Mouse (Mus musculus) heart, embryonic 11.5 days (tissue): Measurements from ENCODE around the gene Numa1. TPM values are rescaled to one million over a fixed set of nuclear protein-coding genes. Genes with fewer than 3 reads are reported as not detected.
A peak's percentile ranks its signal among the peaks of the same experiment; 100 is the strongest.

ENCODE experiments used
- ATAC-seq: fragments of 200-750 bp; cut with Nextera tagmentation; replicated peaks from 2 replicates; pipeline ENCODE4 v1.8.0; 2017; ENCODE audit warnings: moderate library complexity; ENCODE audit not compliant: insufficient number of reproducible peaks, low FRiP score, low TSS enrichment
- H3K27ac ChIP-seq: fragments of 300-500 bp; sonication (generic); 2 replicates; pipeline ENCODE4 v1.5.1; 2014; ENCODE audit warnings: mild to moderate bottlenecking, low read depth, low read length
- H3K27me3 ChIP-seq: fragments of 300-500 bp; sonication (generic); 2 replicates; pipeline ENCODE4 v1.6.1; 2014; ENCODE audit warnings: mild to moderate bottlenecking, low read length, mixed read lengths; ENCODE audit not compliant: control insufficient read depth, insufficient read depth
- H3K36me3 ChIP-seq: fragments of 300-500 bp; sonication (generic); 2 replicates; pipeline ENCODE4 v1.6.1; 2014; ENCODE audit warnings: mild to moderate bottlenecking, low read length, moderate library complexity, mixed read lengths; ENCODE audit not compliant: control insufficient read depth, insufficient read depth
- H3K4me1 ChIP-seq: fragments of 300-500 bp; sonication (generic); 2 replicates; pipeline ENCODE4 v1.6.1; 2014; ENCODE audit warnings: low read length; ENCODE audit not compliant: control insufficient read depth, insufficient read depth
- H3K4me2 ChIP-seq: fragments of 300-500 bp; sonication (generic); 2 replicates; pipeline ENCODE4 v1.6.1; 2014; ENCODE audit warnings: mild to moderate bottlenecking, moderate library complexity
- H3K4me3 ChIP-seq: fragments of 300-500 bp; sonication (generic); 2 replicates; pipeline ENCODE4 v1.5.1; 2014; ENCODE audit warnings: low read depth, low read length
- H3K9ac ChIP-seq: fragments of 300-500 bp; sonication (generic); 2 replicates; pipeline ENCODE4 v1.6.1; 2014; ENCODE audit warnings: mild to moderate bottlenecking, low read depth, low read length, moderate library complexity
- H3K9me3 ChIP-seq: fragments of 300-500 bp; sonication (generic); replicated peaks from 2 replicates; pipeline ENCODE4 v1.6.1; 2016; ENCODE audit warnings: low read length; ENCODE audit not compliant: control insufficient read depth
- WGBS: fragments of 180-500 bp; shearing (Covaris S2); extraction: QIAGEN DNeasy Blood & Tissue Kit; methylation state at CpG from one replicate; pipeline ENCODE4 v1.1.7; 2014; ENCODE audit not compliant: insufficient replicate concordance; 5-methylcytosine and 5-hydroxymethylcytosine counted together
- polyA plus RNA-seq: library from polyadenylated mRNA; unstranded; fragments of >200 nt; fragmentation: Nextera tagmentation; extraction: Ambion mirVana; gene quantifications from 2 replicates; pipeline ENCODE4 v1.2.1, GENCODE M21; 2014

Numa1 gene
- polyA plus RNA-seq, 1 experiment from 2014 or later = 58.0 TPM

DNA sequence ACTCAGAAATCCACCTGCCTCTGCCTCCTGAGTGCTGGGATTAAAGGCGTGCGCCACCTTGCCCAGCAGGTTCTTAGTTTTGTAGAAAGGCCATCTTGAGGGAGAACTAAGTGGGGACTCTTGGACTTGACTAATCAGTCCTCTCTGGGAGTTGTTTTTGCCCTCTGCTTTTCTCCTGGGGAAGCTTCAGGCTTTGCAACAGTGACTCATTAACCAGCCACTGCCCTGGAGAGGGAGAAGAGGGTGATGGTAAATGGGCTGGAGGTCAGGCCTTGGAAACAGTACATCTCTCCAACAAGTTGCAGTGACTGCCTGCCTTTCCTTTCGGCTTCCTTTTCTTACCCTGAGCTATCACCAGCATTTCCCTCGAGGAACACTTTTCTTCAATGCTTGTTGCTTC lies 30.6 kb downstream of the Numa1 start:
- no peak for ATAC-seq
- H3K27ac ChIP-seq = no peak overlapping the region
- no peaks in the 10 kb centered on the region for H3K9me3 ChIP-seq
- no peak overlapping the region for H3K9ac ChIP-seq
- peaks cover 17% of the 10 kb centered on the region for H3K4me1 ChIP-seq
- no peak overlapping the region for H3K4me2 ChIP-seq
- H3K36me3 ChIP-seq = no peaks in the 10 kb centered on the region
- 83% methylated on average over 4 of the region's 4 CpGs for WGBS
- H3K4me3 ChIP-seq = no peak overlapping the region
- no peaks in the 10 kb centered on the region for H3K27me3 ChIP-seq

DNA sequence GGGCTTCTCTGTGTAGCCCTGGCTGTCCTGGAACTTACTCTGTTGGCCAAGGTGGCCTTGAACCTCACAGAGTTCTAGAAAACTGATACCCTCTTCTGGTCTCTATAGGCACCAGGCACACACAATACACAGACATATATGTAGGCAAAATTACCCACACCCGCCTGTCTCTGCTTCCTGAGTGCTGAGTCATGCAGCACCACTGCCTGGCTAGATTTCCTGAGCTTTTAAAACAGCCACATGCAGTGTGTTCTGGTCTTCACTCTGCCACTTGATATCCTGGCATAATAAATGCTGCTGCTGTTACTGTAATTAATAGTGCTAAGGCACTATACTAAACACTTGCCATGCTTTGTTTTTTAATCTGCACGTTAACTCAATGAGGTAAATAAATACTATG lies 31.7 kb downstream of the Numa1 start:
- Histone ChIP-seq H3K9ac (no peak overlapping the region), H3K4me3 (no peak overlapping the region), H3K4me2 (no peak overlapping the region), H3K36me3 (no peaks in the 10 kb centered on the region), H3K4me1 (peaks cover 14% of the 10 kb centered on the region), H3K27ac (no peak overlapping the region), H3K9me3 (no peaks in the 10 kb centered on the region), H3K27me3 (no peaks in the 10 kb centered on the region)
- 60% methylated on average over 2 of the region's 2 CpGs for WGBS
- no peak for ATAC-seq

DNA sequence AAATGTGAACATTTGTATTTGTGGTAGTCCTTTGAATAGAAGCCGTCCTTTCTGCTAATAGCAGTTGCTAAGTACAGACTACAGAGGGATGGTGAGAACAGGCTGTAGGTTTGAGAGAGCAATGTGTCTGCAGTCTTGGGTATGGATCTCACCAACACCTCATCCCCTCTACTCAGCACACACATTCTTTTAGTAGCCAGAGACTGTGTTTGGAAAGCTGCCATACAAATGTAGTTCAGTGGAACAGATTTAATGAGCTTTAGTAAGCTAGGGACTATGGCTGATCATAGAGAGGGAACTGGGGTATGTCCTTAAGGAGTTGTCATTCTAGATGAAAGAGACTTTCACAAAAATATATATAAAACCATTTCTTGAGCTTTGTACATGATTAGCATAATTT lies 33.3 kb downstream of the Numa1 start:
- H3K27ac ChIP-seq = no peak overlapping the region
- H3K4me2 ChIP-seq = no peak overlapping the region
- H3K9me3 ChIP-seq = no peaks in the 10 kb centered on the region
- no peaks in the 10 kb centered on the region for H3K36me3 ChIP-seq
- no peak for ATAC-seq
- H3K4me3 ChIP-seq = no peak overlapping the region
- H3K27me3 ChIP-seq = no peaks in the 10 kb centered on the region
- H3K4me1 ChIP-seq = peaks cover 21% of the 10 kb centered on the region
- H3K9ac ChIP-seq = 0 out of 2 replicates have a peak overlapping the region, but pooled peaks have one; percentile 5
- 57% methylated on average over 1 of the region's 1 CpGs for WGBS

DNA sequence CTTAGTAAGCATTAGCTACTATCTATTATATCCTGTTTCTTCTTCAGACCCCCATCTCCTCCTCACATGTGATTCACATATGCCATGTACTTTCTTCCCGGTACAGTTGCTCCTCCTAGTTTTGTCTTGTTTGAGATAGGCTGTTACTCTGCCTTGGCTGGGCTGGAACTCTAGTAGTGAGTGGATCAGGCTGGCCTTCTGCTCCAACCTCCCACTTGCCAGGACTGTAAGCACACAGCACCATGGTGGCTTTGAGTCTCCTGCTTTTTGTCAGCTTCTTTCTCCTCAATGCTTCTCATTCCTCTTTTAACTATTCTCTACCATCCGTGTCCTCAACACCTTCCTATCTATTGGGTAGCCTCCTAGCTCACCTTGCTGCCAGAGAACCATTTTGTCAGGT lies 34.8 kb downstream of the Numa1 start:
- H3K27ac ChIP-seq = no peak overlapping the region
- no peaks in the 10 kb centered on the region for H3K27me3 ChIP-seq
- WGBS = 47% methylated on average over 2 of the region's 2 CpGs
- no peak overlapping the region for H3K4me2 ChIP-seq
- H3K9ac ChIP-seq = no peak overlapping the region
- H3K4me1 ChIP-seq = peaks cover 24% of the 10 kb centered on the region
- no peaks in the 10 kb centered on the region for H3K36me3 ChIP-seq
- no peak for ATAC-seq
- no peak overlapping the region for H3K4me3 ChIP-seq
- H3K9me3 ChIP-seq = no peaks in the 10 kb centered on the region

DNA sequence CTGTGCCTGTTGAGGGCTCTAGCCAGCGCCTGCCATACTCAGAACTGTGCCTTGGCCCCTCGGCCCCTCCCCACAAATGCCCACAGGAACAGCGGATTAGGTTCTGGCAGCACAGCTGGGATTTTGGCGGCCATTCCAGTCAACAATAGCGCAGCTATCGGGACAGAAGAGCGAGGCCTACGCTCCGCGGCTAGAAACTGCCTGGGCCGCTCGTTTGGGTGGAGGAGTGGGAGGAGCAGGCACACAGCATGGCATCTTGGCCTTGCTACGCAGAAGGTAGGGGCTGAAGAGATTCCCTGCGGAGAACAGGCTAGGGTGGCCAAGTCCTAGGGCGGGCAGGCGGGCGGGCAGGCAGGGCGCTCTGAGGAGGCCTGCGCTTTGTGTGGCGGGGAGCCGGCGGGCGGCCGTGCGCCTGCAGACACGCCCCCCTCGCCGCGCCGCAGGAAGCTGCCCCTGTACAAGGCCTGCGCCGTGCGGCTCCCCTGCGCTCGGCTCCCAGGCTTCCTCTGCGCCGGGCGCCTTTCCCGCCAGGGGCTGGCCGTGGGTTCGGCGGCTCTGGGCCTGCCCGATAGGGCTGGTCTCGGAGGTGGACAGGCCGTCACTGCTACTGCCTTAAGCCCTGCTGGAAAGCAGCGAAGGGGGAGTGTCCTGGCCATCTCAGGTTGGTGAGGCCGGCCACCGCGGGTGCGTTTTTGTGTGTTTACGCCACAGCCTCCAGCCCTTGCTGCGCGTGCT lies 36.0 kb downstream of the Numa1 start:
- Histone ChIP-seq H3K27ac (peak overlapping the region; percentile 99), H3K4me2 (peak overlapping the region; percentile 93), H3K4me1 (peaks cover 30% of the 10 kb centered on the region), H3K27me3 (no peaks in the 10 kb centered on the region), H3K9me3 (no peaks in the 10 kb centered on the region), H3K9ac (peak overlapping the region; percentile 93), H3K36me3 (no peaks in the 10 kb centered on the region), H3K4me3 (peak overlapping the region; percentile 74)
- under 1% methylated on average over 47 of the region's 53 CpGs for WGBS
- ATAC-seq = peak; percentile 89

DNA sequence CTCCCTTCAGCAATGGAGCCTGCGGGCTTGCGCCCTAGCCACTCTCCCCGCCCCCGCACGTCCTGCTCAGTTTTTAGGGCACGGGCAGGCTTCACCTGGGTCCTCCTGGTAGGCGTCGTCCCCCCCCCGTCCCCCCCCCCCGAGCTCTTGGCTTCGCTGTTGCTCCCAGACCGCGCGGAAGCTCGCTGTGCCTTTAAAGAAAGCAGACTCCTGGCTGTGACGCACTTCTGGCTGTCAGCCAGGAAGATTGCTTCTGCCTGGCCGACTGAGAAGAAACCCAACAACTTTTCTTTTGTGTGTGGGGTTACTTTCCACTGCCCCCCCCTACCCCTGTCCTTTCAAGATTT lies 36.5 kb downstream of the Numa1 start:
- peak overlapping the region; percentile 99 for H3K27ac ChIP-seq
- H3K9me3 ChIP-seq = no peaks in the 10 kb centered on the region
- 0% methylated on average over 10 of the region's 17 CpGs for WGBS
- no peaks in the 10 kb centered on the region for H3K36me3 ChIP-seq
- peak overlapping the region; percentile 93 for H3K4me2 ChIP-seq
- H3K4me3 ChIP-seq = peak overlapping the region; percentile 74
- no peaks in the 10 kb centered on the region for H3K27me3 ChIP-seq
- peak; percentile 64 for ATAC-seq
- H3K9ac ChIP-seq = peak overlapping the region; percentile 93
- peaks cover 30% of the 10 kb centered on the region for H3K4me1 ChIP-seq

DNA sequence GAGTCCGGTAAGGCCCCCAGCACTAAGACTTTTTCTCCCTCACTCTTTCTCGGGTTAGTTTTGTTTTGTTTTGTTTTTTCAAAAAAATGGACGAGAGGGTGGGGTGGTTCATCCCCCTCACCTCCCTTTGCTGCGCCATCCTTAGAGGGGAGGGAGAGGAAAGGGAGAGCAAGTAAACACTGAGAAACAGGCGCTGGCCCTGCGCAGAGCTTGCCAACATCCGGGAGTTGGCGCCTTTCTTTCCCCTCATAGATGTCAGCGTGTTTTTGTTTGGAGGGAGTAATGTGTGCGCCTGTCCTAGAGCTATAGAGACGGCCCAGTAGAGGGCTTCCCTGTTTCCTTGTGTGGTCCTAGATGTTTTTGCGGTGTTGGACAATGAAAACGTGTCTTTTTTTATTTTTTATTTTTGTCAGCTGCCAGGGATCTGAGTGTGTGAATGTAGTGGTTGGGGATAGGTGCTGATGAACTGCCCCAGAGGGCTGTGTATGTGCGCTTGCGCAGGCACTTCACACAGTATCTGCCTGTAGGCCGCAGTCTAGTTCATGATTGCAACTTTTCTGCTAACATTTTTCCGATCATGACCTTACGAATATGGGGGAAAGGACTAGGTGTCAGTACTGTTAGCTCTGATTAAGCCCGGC lies 37.0 kb downstream of the Numa1 start:
- H3K4me1 ChIP-seq = peaks cover 30% of the 10 kb centered on the region

DNA sequence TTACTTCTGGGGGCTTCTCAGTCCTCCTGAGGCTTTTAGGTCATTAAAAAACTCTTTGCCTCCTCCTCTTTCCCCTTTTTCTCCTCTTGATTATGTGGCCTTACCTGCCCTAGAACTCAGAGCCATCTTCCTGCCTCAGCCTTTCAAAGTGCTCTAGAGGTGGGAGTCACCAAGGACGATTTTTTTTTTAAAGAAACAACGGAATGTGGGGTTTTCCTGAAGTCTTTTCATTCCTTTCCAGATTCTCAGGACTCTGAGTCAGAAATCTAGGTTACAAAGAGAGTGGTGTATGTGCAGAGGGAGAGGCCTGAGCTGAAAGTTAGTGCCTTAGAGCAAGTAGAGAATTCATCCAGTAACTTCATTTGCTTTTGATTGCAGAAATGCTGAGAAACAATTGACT lies 37.8 kb downstream of the Numa1 start:
- Histone ChIP-seq H3K27ac (peak overlapping the region; percentile 99), H3K36me3 (no peaks in the 10 kb centered on the region), H3K27me3 (no peaks in the 10 kb centered on the region), H3K4me1 (peaks cover 29% of the 10 kb centered on the region), H3K4me2 (peak overlapping the region; percentile 93), H3K9ac (peak overlapping the region; percentile 93), H3K4me3 (peak overlapping the region; percentile 74), H3K9me3 (no peaks in the 10 kb centered on the region)
- ATAC-seq = no peak
- WGBS = 55% methylated on average over 2 of the region's 2 CpGs

More for the DNA sequence above, 37.0 kb downstream of the Numa1 start:
- no peaks in the 10 kb centered on the region for H3K27me3 ChIP-seq
- 8% methylated on average over 19 of the region's 19 CpGs for WGBS
- H3K9me3 ChIP-seq = no peaks in the 10 kb centered on the region
- peak overlapping the region; percentile 93 for H3K4me2 ChIP-seq
- H3K36me3 ChIP-seq = no peaks in the 10 kb centered on the region
- H3K4me3 ChIP-seq = peak overlapping the region; percentile 74
- peak; percentile 55 for ATAC-seq
- peak overlapping the region; percentile 99 for H3K27ac ChIP-seq
- peak overlapping the region; percentile 93 for H3K9ac ChIP-seq

DNA sequence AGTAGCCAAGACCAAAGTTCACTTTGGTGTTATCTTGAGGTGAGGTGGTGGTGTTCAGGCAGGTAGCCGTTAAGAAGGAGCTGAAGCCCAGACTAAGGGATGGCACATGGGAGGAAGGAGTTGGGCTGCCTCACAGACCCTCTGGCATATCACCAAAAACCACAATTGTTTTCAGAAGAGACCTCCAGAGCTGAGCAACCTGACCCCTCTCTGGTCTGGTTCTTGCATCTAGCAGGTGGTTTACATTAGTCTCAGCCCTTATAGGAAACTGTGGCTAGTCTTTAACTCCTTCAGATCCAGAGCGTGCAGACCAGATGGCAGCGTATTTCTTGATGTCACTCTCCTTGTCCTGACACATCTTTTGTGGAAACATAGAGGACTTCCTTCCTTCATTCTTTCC lies 39.8 kb downstream of the Numa1 start:
- H3K27me3 ChIP-seq = no peaks in the 10 kb centered on the region
- no peak overlapping the region for H3K4me3 ChIP-seq
- H3K9ac ChIP-seq = no peak overlapping the region
- H3K27ac ChIP-seq = no peak overlapping the region
- H3K9me3 ChIP-seq = no peaks in the 10 kb centered on the region
- WGBS = 79% methylated on average over 3 of the region's 3 CpGs
- H3K36me3 ChIP-seq = 0 out of 2 replicates have a peak, but pooled peaks cover 2% of the 10 kb centered on the region
- peaks cover 22% of the 10 kb centered on the region for H3K4me1 ChIP-seq
- no peak overlapping the region for H3K4me2 ChIP-seq
- ATAC-seq = no peak
